Mouse (Mus musculus) heart, postnatal 0 days (tissue): ENCODE measurements around the gene Ric1. TPM values are rescaled to one million over a fixed set of nuclear protein-coding genes. Genes with fewer than 3 reads are reported as not detected.

ENCODE experiments used
- ATAC-seq: fragments of 200-750 bp; cut with Nextera tagmentation; 2 replicates; pipeline ENCODE4 v1.8.0; 2017; ENCODE audit warnings: low read depth, moderate number of reproducible peaks, moderate library complexity; ENCODE audit not compliant: insufficient read depth
- DNase-seq: peaks from one replicate; pipeline ENCODE4 v3.0.0-alpha.2; 2016; ENCODE audit warnings: low spot score
- H3K27ac ChIP-seq: fragments of 300-500 bp; sonication (generic); 2 replicates; pipeline ENCODE4 v1.5.1; 2014; ENCODE audit warnings: low read depth, mild to moderate bottlenecking
- H3K27me3 ChIP-seq: fragments of 300-500 bp; sonication (generic); 2 replicates; pipeline ENCODE4 v1.6.1; 2014; ENCODE audit warnings: low read length, mixed read lengths; ENCODE audit not compliant: control insufficient read depth, insufficient read depth
- H3K36me3 ChIP-seq: fragments of 300-500 bp; sonication (generic); replicated peaks from 2 replicates; pipeline ENCODE4 v1.6.1; 2014; ENCODE audit warnings: low read length, mixed read lengths; ENCODE audit not compliant: control insufficient read depth, insufficient read depth
- H3K4me1 ChIP-seq: fragments of 300-500 bp; sonication (generic); 2 replicates; pipeline ENCODE4 v1.6.1; 2014; ENCODE audit warnings: antibody characterized with exemption; ENCODE audit not compliant: control insufficient read depth, insufficient read depth
- H3K4me2 ChIP-seq: fragments of 300-500 bp; sonication (generic); 2 replicates; pipeline ENCODE4 v1.6.1; 2014; ENCODE audit warnings: low read depth, mild to moderate bottlenecking, low read length, moderate library complexity
- H3K4me3 ChIP-seq: fragments of 300-500 bp; sonication (generic); 2 replicates; pipeline ENCODE4 v1.5.1; 2014; ENCODE audit warnings: low read depth, low read length
- H3K9ac ChIP-seq: fragments of 300-500 bp; sonication (generic); replicated peaks from 2 replicates; pipeline ENCODE4 v1.6.1; 2014; ENCODE audit warnings: low read depth, low read length, mixed read lengths
- H3K9me3 ChIP-seq: fragments of 300-500 bp; sonication (generic); replicated peaks from 2 replicates; pipeline ENCODE4 v1.6.1; 2016; ENCODE audit warnings: low read length; ENCODE audit not compliant: control insufficient read depth
- CTCF ChIP-seq: IDR thresholded peaks from 2 replicates; pipeline ENCODE4 v1.5.1; 2016; ENCODE audit warnings: antibody characterized with exemption, control low read depth, low read depth
- EP300 ChIP-seq: IDR thresholded peaks from 2 replicates; pipeline ENCODE4 v1.6.1; 2016; ENCODE audit warnings: antibody characterized with exemption, low read depth
- WGBS: fragments of 180-500 bp; shearing (Covaris S2); extraction: QIAGEN DNeasy Blood & Tissue Kit; methylation state at CpG from one replicate; pipeline ENCODE4 v1.1.7; 2014; 5-methylcytosine and 5-hydroxymethylcytosine counted together
- polyA plus RNA-seq: library from polyadenylated mRNA; unstranded; fragments of >200 nt; fragmentation: Nextera tagmentation; extraction: Ambion mirVana; gene quantifications from 2 replicates; pipeline ENCODE4 v1.2.1, GENCODE M21; 2015
- total RNA-seq: library from RNA; depleted of rRNA; stranded (reverse); fragments of >200 nt; gene quantifications from 2 replicates; pipeline ENCODE4 v1.2.3, GENCODE M21; 2014; ENCODE audit warnings: low replicate concordance

The Ric1 gene
- total and polyA plus RNA-seq, 2 experiments from 2014 or later = 6.0 to 29.9 TPM

DNA sequence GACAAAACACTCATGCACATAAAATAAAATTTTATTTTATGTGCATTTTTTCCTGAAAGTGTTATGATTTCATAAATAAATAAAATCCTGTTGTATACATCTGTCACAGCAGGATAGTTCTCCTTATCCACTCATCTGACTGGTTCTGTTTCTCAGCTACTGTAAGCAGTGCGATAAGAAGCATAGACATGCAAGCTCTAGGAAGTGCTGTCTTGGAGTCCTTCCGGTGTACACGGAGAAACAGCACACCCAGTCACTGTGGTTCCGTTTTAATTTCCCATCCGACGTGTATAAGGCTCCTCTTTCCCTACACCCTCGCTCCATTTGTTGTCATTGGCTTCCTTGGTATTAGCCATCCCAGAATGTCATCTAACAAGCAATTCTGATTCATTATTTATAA lies 24.2 kb upstream of the Ric1 start:
- Histone ChIP-seq H3K27me3 (no peaks in the 10 kb centered on the region), H3K4me3 (no peak overlapping the region), H3K36me3 (no peaks in the 10 kb centered on the region), H3K27ac (no peak overlapping the region), H3K4me2 (no peak overlapping the region), H3K4me1 (no peaks in the 10 kb centered on the region), H3K9me3 (no peaks in the 10 kb centered on the region), H3K9ac (no peak overlapping the region)
- TF ChIP-seq EP300 = no peak
- TF ChIP-seq CTCF = no peak
- ATAC-seq (no peak), DNase-seq (no peak)
- WGBS = 72% methylated on average over 7 of the region's 7 CpGs

DNA sequence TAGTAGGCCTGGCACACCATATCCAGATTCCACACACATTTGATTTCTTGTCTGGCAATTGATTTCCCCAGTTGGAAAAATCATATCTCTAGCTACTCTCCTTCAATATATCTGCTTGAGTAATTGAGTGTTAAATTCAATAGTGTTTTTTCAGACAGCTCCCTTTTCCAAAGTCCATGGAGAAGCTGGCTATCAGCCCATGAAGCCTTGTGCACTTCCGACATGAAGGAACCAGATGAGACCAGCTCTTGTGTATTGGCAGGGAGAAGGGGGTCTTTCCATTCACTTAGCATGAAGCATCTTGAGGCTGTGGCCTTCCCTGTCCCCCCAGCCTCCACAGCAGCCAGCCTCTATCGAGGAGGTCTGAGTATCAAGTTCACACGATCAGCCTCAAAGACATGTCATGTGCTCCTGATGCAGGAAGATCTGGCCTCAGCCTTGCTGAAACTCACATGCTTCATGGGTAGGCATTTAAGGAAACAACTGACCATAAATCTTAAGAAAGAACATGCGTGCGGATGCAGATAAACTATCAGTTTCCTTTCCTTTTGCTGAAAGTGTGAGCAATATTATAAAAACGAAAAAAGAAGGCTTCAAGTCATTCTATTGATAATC lies 23.1 kb upstream of the Ric1 start:
- H3K36me3 ChIP-seq = no peaks in the 10 kb centered on the region
- no peaks in the 10 kb centered on the region for H3K27me3 ChIP-seq
- 64% methylated on average over 6 of the region's 6 CpGs for WGBS
- DNase-seq (no peak), ATAC-seq (no peak)
- H3K4me1 ChIP-seq = no peaks in the 10 kb centered on the region
- no peak overlapping the region for H3K9ac ChIP-seq
- no peak overlapping the region for H3K27ac ChIP-seq
- no peak for TF ChIP-seq CTCF
- TF ChIP-seq EP300 = no peak
- H3K9me3 ChIP-seq = no peaks in the 10 kb centered on the region
- no peak overlapping the region for H3K4me2 ChIP-seq
- H3K4me3 ChIP-seq = no peak overlapping the region

DNA sequence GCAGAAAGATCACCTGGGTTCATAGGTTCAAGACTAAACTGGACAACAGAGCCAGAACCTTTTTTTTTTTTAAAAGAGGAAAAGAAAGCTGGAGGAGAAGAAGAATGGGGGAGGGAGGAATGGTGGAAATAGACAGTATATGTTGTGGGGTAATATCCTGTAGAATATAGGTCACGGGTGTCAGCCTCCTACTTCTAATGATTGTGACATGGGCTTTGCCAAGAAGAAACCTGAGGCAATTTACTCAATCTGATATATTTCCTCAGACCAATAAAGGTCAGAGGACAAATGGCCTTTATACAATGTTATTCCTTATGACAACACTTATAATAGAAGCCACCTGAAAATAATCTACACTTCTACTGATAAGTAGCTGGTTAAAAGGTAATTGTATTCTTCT lies 21.7 kb upstream of the Ric1 start:
- TF ChIP-seq EP300 = no peak
- no peak for TF ChIP-seq CTCF
- 81% methylated on average over 1 of the region's 1 CpGs for WGBS
- no peaks in the 10 kb centered on the region for H3K27me3 ChIP-seq
- DNase-seq (no peak), ATAC-seq (no peak)
- no peak overlapping the region for H3K27ac ChIP-seq
- H3K4me3 ChIP-seq = no peak overlapping the region
- no peak overlapping the region for H3K4me2 ChIP-seq
- H3K9ac ChIP-seq = no peak overlapping the region
- H3K9me3 ChIP-seq = no peaks in the 10 kb centered on the region
- no peaks in the 10 kb centered on the region for H3K36me3 ChIP-seq
- H3K4me1 ChIP-seq = no peaks in the 10 kb centered on the region

DNA sequence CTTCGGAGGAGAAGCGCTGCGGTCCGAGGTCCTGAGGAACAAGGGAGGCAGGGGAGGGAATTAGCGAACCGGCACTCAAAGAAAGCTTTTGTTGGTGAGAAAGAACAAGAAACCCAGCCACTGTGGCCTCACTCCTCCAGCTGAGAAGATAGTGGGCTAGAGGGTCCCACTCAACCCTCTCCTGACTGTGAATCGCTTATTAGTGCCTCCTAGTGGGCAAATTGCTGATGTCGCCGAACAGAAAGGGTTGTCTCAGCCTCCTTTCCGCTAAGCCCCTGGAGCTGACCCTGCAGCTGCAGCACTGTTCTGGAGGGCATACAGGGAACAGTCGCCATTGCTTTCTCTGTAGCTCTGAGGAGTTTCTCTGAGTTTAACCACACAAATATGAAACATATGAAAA lies 21.0 kb upstream of the Ric1 start:
- Histone ChIP-seq H3K9me3 (no peaks in the 10 kb centered on the region), H3K9ac (peak overlapping the region; percentile 48; the same call in 1 of the 2 replicates), H3K4me3 (peak overlapping the region; percentile 40), H3K4me1 (no peaks in the 10 kb centered on the region), H3K4me2 (peak overlapping the region; percentile 56), H3K27ac (peak overlapping the region; percentile 40), H3K36me3 (no peaks in the 10 kb centered on the region), H3K27me3 (no peaks in the 10 kb centered on the region)
- TF ChIP-seq CTCF (peak; percentile 64), EP300 (no peak)
- WGBS = 38% methylated on average over 11 of the region's 11 CpGs
- ATAC-seq (peak; percentile 83), DNase-seq (peak; percentile 55)

DNA sequence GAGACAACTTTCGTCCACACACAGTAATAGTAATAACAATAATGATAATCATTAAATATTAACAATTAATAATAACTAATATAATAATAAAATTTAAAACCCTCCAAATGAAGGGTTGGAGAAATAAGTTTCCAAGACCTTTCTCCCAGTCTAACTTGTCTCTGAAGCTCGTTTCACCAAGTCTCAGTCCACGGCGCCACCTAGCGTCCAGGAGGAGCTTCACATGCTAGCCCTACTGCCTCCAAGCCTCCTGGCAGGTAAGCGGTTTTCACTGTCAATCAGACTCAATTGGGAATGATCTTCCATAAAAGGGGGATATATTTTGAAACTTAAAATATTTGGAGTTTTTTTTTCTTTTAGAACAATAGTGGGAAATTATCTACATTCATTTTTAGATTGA lies 20.6 kb upstream of the Ric1 start:
- Histone ChIP-seq H3K4me1 (no peaks in the 10 kb centered on the region), H3K27ac (0 out of 2 replicates have a peak overlapping the region, but pooled peaks have one; percentile 40), H3K27me3 (no peaks in the 10 kb centered on the region), H3K4me3 (peak overlapping the region; percentile 40), H3K9ac (peak overlapping the region; percentile 48; the same call in 1 of the 2 replicates), H3K4me2 (peak overlapping the region; percentile 56), H3K36me3 (no peaks in the 10 kb centered on the region), H3K9me3 (no peaks in the 10 kb centered on the region)
- peak; percentile 86 for DNase-seq
- TF ChIP-seq EP300 (no peak), CTCF (peak; percentile 88)
- 9% methylated on average over 6 of the region's 6 CpGs for WGBS
- peak; percentile 80; the same call in 1 of the 2 replicates for ATAC-seq

DNA sequence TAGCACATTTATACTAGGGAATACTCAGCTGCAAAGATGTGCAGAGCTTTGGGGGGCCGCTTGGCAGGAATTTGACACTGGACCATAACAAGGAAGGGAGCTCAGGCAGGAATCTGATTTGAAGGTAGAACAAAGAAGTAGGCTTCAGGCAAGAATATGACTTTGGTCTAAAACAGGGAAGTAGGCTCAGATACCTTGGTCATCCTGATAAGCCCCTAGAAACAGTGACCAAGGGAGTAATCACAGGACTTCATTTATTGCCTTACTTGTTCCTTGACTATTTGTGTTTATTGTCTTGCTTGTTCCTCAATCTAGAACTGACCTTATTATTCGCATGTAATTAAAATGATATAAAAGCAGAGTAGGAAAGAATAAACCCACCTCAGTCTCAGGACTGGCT lies 18.0 kb upstream of the Ric1 start:
- H3K27ac ChIP-seq = no peak overlapping the region
- no peak for ATAC-seq

More for the DNA sequence above, 18.0 kb upstream of the Ric1 start:
- Histone ChIP-seq H3K4me1 (0 out of 2 replicates have a peak, but pooled peaks cover 8% of the 10 kb centered on the region), H3K36me3 (no peaks in the 10 kb centered on the region), H3K9me3 (no peaks in the 10 kb centered on the region), H3K9ac (no peak overlapping the region), H3K4me2 (no peak overlapping the region), H3K27me3 (no peaks in the 10 kb centered on the region), H3K4me3 (no peak overlapping the region)
- WGBS = 79% methylated on average over 2 of the region's 2 CpGs
- no peak for DNase-seq
- TF ChIP-seq EP300 (no peak), CTCF (no peak)
